11 mouse cellular contexts compared by ENCODE assay signal in the genomic region with DNA sequence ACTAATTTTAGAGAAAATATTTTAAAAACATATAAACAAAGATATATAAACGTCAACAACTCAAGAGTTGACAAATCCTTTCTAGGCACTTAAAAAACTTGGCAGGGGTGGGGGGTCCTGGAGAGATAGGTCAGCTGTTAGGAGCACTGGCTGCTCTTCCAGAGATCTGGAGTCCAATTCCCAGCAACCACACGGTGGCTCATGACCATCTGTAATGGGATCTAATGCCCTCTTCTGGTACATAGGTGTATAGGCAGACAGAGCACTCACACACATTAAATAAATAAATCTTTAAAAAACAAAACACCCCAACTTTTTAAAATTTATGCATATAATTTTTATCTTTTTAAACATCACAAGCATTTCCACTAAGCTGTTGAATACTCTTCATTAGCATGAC. TPM values are rescaled to one million over a fixed set of nuclear protein-coding genes. Genes with fewer than 3 reads are reported as not detected.
DNase-seq lines count a peak whose midpoint lies in the region; ATAC-seq and TF ChIP-seq lines count a peak whose summit lies in the region.
"Had no signal": no experiment of that assay in that cellular context is flagged by ENCODE, and none has a peak within 500 bp of the region (broad histone marks: within the 10 kb centered on the region; RNA-seq: fewer than 3 reads in every experiment).

No protein-coding gene starts in this region.

- H3K4me1 ChIP-seq in liver, embryonic 14.5 days (replicated peaks; ENCODE audit: control insufficient read depth in 2 of 2, insufficient read depth in 2 of 2, low read length in 1 of 2) = peaks cover 7 to 10% of the 10 kb centered on the region in 2 experiments
- H3K4me1 ChIP-seq in liver, embryonic 11.5 days (replicated peaks; ENCODE audit: control insufficient read depth, insufficient read depth, low read length) = peaks cover 8% of the 10 kb centered on the region

- peak; percentile 59 for TF ChIP-seq CTCF in liver, embryonic 14.5 days (IDR thresholded peaks at IDR 0.05; ENCODE audit: low read depth)

- no peak overlapping the region for H3K4me3 ChIP-seq in liver, embryonic 14.5 days (ENCODE audit: insufficient read depth in 1 of 2, low read depth in 2 of 2, low read length in 2 of 2)
- no peak overlapping the region for H3K4me3 ChIP-seq in liver, embryonic 11.5 days (ENCODE audit: low read depth, low read length)
- H3K4me3 ChIP-seq: erythroblast, embryonic 14.5 days; heart, embryonic 13.5 days; megakaryocyte, embryonic 14.5 days had no signal

- H3K27ac ChIP-seq in liver, embryonic 14.5 days = no peak overlapping the region
- H3K27ac ChIP-seq in liver, embryonic 11.5 days (ENCODE audit: low read depth, low read length) = no peak overlapping the region
- H3K27ac ChIP-seq: heart, embryonic 13.5 days had no signal

- 9% methylated on average over 2 of the region's 2 CpGs for WGBS in liver, embryonic 14.5 days (ENCODE audit: insufficient replicate concordance)
- WGBS in liver, embryonic 11.5 days = 17% methylated on average over 2 of the region's 2 CpGs

- no peaks in the 10 kb centered on the region for H3K36me3 ChIP-seq in liver, embryonic 14.5 days (replicated peaks; ENCODE audit: control insufficient read depth, insufficient read depth, low read depth)
- no peaks in the 10 kb centered on the region for H3K36me3 ChIP-seq in liver, embryonic 11.5 days (ENCODE audit: control insufficient read depth, insufficient read depth, low read length)
- H3K36me3 ChIP-seq: heart, embryonic 13.5 days had no signal

- no peaks in the 10 kb centered on the region for H3K9me3 ChIP-seq in liver, embryonic 14.5 days (ENCODE audit: control insufficient read depth, low read length)
- no peaks in the 10 kb centered on the region for H3K9me3 ChIP-seq in liver, embryonic 11.5 days (ENCODE audit: control insufficient read depth, low read length)
- H3K9me3 ChIP-seq: heart, embryonic 13.5 days; megakaryocyte, embryonic 14.5 days had no signal

- DNase-seq in gastrocnemius, adult 18-20 months (ENCODE audit: low spot score) = peak; percentile 15
- no peak for DNase-seq in gastrocnemius, postnatal 36 days
- no peak for DNase-seq in liver, embryonic 14.5 days (ENCODE audit: low read depth in 3 of 3, low spot score in 3 of 3)
- DNase-seq in liver, embryonic 11.5 days (ENCODE audit: low spot score) = no peak
- DNase-seq in NIH3T3 (ENCODE audit: low read depth) = peak; percentile 40
- peak; percentile 51 for DNase-seq in naive thymus-derived CD4-positive, alpha-beta T cell, adult 2 months (ENCODE audit: low read depth)
- no peak for DNase-seq in right cerebral cortex, postnatal 25 days

- TF ChIP-seq EP300 in liver, embryonic 14.5 days (IDR thresholded peaks at IDR 0.05; ENCODE audit: low read depth) = no peak

- ATAC-seq in liver, embryonic 14.5 days (ENCODE audit: insufficient read depth) = no peak
- ATAC-seq in liver, embryonic 11.5 days (replicated peaks; ENCODE audit: low FRiP score) = no peak
- ATAC-seq in megakaryocyte-erythroid progenitor cell, adult 5-6 weeks (replicated peaks; ENCODE audit: low FRiP score, low TSS enrichment, poor library complexity, severe bottlenecking) = no peak

- no peak overlapping the region for H3K4me2 ChIP-seq in liver, embryonic 14.5 days (ENCODE audit: low read depth)
- H3K4me2 ChIP-seq in liver, embryonic 11.5 days = no peak overlapping the region
- H3K4me2 ChIP-seq: heart, embryonic 13.5 days had no signal

- H3K27me3 ChIP-seq in liver, embryonic 14.5 days (ENCODE audit: control insufficient read depth, insufficient read depth, low read length) = no peaks in the 10 kb centered on the region
- H3K27me3 ChIP-seq in liver, embryonic 11.5 days (replicated peaks; ENCODE audit: control insufficient read depth, insufficient read depth, low read length) = no peaks in the 10 kb centered on the region
- H3K27me3 ChIP-seq: heart, embryonic 13.5 days; megakaryocyte, embryonic 14.5 days had no signal

- H3K9ac ChIP-seq in liver, embryonic 14.5 days (replicated peaks) = no peak overlapping the region
- H3K9ac ChIP-seq in liver, embryonic 11.5 days (ENCODE audit: low read depth, low read length) = no peak overlapping the region
- H3K9ac ChIP-seq: heart, embryonic 13.5 days had no signal

- intact Hi-C loops in gastrocnemius, postnatal 36 days (cut with DNase I) = loop anchor here (5.0 kb wide), 1 partner anchor 215 kb away; no protein-coding TSS in a partner anchor

RNA-seq across cellular contexts. Expression of gene Thap12, which starts 5.4 kb away (rescaled TPM):
- 100 to 1,000 TPM; 125 to 134 TPM for total RNA-seq in gastrocnemius, adult 18-20 months (2021)
- 100 to 1,000 TPM in 1 of 2 experiments, 10 to 100 TPM in 1; 97.7 to 113 TPM for total RNA-seq in gastrocnemius, postnatal 36 days (2021)
- polyA plus RNA-seq in liver, embryonic 14.5 days (2012; rRNA removed) = 5.4 and 9.5 TPM in 2 replicates
- polyA plus RNA-seq in liver, embryonic 14.5 days (2014; fragmentation: Nextera tagmentation; extraction: Ambion mirVana) = 13.6 and 13.8 TPM in 2 replicates
- polyA plus RNA-seq in liver, embryonic 11.5 days (2014; fragmentation: Nextera tagmentation; extraction: Ambion mirVana) = 42.3 and 45.6 TPM in 2 replicates
- 50.1 and 50.6 TPM in 2 replicates for total RNA-seq in megakaryocyte-erythroid progenitor cell, adult 5-6 weeks (2014; fragmentation: Nextera tagmentation)
- total RNA-seq in megakaryocyte-erythroid progenitor cell, adult 5-6 weeks (2017) = 74.5 and 88.2 TPM in 2 replicates

RNA-seq across cellular contexts. Expression of gene Emsy, which starts 40.9 kb away (rescaled TPM):
- 10 to 100 TPM; 14.2 to 18.5 TPM for total RNA-seq in gastrocnemius, adult 18-20 months (2021)
- 10 to 100 TPM; 16.0 to 16.5 TPM for total RNA-seq in gastrocnemius, postnatal 36 days (2021)
- polyA plus RNA-seq in liver, embryonic 14.5 days (2012; rRNA removed) = 8.0 and 8.6 TPM in 2 replicates
- 7.5 and 8.0 TPM in 2 replicates for polyA plus RNA-seq in liver, embryonic 14.5 days (2014; fragmentation: Nextera tagmentation; extraction: Ambion mirVana)
- 26.2 and 27.8 TPM in 2 replicates for polyA plus RNA-seq in liver, embryonic 11.5 days (2014; fragmentation: Nextera tagmentation; extraction: Ambion mirVana)
- total RNA-seq in megakaryocyte-erythroid progenitor cell, adult 5-6 weeks (2014; fragmentation: Nextera tagmentation) = 61.8 and 71.5 TPM in 2 replicates
- 37.3 and 55.5 TPM in 2 replicates for total RNA-seq in megakaryocyte-erythroid progenitor cell, adult 5-6 weeks (2017)

Comparison
In these comparisons a context has a peak if more than half of its experiments do, and no peak if none do; other contexts are left out.
1. DNase-seq: peak in gastrocnemius, adult 18-20 months (single experiment), NIH3T3 (single experiment) and naive thymus-derived CD4-positive, alpha-beta T cell, adult 2 months (single experiment); none in gastrocnemius, postnatal 36 days (0 of 2), liver, embryonic 14.5 days (0 of 3), liver, embryonic 11.5 days (single experiment) and right cerebral cortex, postnatal 25 days (single experiment).